Mouse (Mus musculus): ENCODE measurements around the gene C1rl. TPM values are rescaled to one million over a fixed set of nuclear protein-coding genes. Genes with fewer than 3 reads are reported as not detected.
"Not testable (repeated sequence)": the region's sequence is repeated elsewhere in the genome, so short reads cannot be mapped to it uniquely, and the experiment has no call there.

C1rl gene
- total RNA-seq, 2 experiments from 2014 or later, result 0.22 to 0.38 TPM

DNA sequence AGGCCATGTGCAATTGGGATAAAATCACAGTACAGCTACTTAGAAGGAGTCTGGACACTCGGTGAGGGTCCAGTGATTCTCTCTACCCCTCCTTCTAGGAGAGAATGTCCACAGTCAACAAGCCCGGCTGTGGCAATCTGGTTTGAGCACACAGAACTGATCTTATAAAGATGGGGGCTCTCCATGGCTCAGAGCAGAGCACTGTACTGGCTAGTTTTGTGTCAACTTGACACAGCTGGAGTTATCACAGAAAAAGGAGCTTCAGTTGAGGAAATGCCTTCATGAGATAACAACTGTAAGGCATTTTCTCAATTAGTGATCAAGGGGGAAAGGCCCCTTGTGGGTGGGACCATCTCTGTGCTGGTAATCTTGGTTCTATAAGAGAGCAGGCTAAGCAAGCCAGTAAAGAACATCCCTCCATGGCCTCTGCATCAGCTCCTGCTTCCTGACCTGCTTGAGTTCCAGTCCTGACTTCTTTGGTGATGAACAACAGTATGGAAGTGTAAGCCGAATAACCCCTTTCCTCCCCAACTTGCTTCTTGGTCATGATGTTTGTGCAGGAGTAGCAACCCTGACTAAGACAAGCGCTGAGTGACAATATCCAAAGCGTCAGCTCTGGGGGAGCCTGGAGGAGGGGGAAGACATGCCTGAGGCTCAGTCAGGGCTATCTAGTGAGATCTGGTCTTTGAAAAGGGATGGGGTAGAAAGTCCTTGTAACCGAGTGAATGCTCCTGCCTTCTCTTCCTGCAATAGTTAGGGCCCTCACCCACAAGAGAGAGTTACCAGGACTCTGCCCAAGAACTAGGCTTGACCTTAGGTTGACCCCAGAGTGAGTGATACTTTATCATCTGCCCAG, 20.9 kb upstream of the C1rl start:
- not testable (repeated sequence) for DNase-seq (ENCODE audit: low spot score in 2 of 2)

GRCm38 (mm10) chr6:124472801-124473200, 20.1 kb upstream of the C1rl start:
- peak in 1 of 2 experiments; percentile 61 for DNase-seq (ENCODE audit: low spot score in 2 of 2)

DNA sequence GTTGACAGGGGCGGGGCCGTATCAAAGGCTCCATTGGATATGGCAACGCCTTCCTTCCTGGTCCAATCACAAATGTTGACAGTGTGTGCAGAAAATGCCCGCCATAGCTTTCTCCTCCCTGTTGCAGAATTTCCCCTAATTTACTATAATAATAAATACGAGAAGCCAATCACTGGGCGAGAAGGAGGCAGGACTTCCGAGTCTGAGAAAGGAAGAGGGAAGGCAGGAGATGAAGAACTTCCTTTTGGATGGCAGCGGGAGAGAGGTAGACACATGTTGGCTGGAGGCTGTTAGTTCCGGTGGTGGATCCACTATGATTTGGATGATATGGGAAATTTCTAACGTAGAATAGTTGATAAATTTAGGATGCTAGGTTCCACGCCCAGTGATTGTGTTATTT, 18.3 kb upstream of the C1rl start:
- DNase-seq (ENCODE audit: low spot score in 2 of 2), result no peak

GRCm38 (mm10) chr6:124475335-124476075, 17.4 kb upstream of the C1rl start:
- DNase-seq (ENCODE audit: low spot score in 2 of 2), result not testable (repeated sequence)

DNA sequence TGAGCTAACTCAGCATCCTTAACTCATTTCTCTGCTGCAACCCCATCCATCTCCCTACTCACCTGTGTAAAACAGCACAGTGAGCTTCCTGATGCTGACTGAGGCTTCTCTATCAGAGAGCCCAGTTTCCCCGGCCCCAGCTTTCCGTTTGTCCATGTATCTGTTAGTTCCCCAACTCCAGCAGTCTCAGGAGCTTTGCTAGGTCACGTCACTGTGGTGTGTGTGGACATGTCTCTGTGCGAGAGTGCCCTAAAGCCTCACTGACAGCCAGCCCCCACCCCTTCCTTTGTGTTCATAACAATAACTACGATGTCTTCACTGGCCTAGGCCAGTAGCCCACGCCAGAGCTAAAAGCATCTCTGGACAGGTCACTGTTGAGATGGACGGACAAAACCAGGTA, 16.7 kb upstream of the C1rl start:
- DNase-seq (ENCODE audit: low spot score in 2 of 2), result no peak

- DNase-seq (ENCODE audit: low spot score in 2 of 2), result no peak
Observed at GRCm38 (mm10) chr6:124476796-124477195, 16.1 kb upstream of the C1rl start.

GRCm38 (mm10) chr6:124477221-124477655, 15.7 kb upstream of the C1rl start:
- no peak for DNase-seq (ENCODE audit: low spot score in 2 of 2)

- no peak for DNase-seq (ENCODE audit: low spot score in 2 of 2)
Observed at GRCm38 (mm10) chr6:124477922-124478651, 14.8 kb upstream of the C1rl start.

DNA sequence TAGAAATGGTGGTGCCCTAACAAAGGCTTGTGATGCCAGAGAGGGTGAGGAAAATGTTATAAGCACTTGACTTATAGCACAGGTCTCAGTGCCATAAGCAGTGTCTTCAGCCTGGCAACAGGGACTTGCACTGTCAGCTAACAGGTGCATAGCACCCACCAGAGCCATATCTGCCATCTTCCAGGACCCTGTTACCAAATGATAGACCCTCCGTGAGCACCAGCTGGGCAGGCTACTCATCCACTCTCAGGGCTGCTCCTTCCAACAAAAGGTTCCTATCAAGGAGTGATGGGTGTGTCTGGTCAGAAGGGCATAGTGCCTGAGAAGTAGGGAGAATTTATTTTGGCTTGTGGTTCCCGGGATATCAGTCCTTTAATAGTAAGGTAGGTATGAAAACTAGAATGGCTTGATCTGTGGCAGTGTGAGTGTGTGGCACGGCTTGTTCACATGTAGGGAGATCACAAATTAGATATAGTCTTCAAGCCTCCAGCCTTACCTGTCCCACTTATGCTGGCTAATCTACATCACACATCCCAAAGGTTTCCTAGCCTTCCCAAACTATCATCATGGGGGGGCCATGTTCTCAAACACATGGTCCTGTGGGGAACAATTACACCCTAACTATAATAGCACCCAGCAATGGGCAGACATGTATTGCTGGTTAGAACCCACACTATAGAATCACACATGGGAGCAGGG, 13.9 kb upstream of the C1rl start:
- DNase-seq (ENCODE audit: low spot score in 2 of 2), result no peak

DNA sequence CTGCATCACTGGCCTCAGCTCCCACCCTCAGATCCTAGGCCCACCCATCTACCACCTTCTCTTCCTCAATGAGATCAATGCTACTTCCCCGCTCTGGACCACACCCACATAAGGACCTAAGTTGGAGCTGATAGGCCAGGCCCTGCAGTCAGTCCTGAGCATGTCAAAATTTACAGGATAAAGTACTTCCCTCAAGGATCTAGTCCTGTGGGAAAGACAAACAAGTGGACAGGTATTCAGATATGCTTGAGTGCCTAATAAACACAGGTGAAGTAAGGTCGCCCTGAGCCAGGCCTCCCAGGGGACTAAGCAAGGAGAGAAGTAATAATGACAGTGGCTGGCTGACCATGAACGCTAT, 13.4 kb upstream of the C1rl start:
- DNase-seq (ENCODE audit: low spot score in 2 of 2), result no peak

- DNase-seq (ENCODE audit: low spot score in 2 of 2), result peak in 1 of 2 experiments; percentile 68
Observed at GRCm38 (mm10) chr6:124480295-124480694, 12.6 kb upstream of the C1rl start.

DNA sequence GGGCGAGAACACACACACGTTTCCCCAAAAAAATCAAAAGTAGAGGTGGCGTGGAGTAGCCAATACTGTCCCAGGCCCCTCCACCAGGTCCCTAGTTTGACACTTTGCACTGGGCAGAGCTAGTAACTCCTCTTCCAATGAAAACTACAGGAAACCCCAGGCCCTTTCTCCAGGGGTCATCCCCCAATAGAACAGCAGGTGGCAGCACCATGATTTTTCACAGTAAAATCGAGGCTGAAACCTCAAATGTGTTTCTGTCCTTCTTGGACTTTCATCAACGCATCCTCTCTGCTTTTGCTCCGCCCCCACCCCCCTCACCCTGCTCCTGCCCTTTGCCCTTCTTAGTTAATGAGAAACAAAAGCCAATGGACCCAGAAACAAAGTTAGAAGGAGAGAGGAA, 11.3 kb upstream of the C1rl start:
- peak in 1 of 2 experiments; percentile 55 for DNase-seq (ENCODE audit: low spot score in 2 of 2)

- DNase-seq (ENCODE audit: low spot score in 2 of 2), result not testable (repeated sequence)
Observed at GRCm38 (mm10) chr6:124483831-124484230, 9.1 kb upstream of the C1rl start.

DNA sequence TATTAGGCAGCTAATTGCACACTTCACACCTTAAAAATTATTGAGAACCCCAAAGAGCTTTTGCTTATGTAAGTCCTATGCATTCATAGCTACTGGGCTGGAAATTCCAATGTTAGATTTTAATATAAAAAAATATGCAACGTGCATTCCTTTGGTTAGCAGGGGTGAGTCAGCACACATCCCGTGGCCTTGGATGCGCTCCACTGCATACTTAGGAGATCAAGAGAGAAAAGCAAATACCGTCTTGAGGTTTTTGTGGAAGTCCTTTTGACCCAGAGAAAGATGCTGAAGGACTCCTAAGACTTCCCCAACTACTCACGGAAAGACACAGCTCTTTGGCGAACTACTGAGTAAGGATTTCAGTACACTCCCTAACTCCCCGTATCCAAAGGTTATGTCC, 8.1 kb upstream of the C1rl start:
- DNase-seq (ENCODE audit: low spot score in 2 of 2), result no peak

DNA sequence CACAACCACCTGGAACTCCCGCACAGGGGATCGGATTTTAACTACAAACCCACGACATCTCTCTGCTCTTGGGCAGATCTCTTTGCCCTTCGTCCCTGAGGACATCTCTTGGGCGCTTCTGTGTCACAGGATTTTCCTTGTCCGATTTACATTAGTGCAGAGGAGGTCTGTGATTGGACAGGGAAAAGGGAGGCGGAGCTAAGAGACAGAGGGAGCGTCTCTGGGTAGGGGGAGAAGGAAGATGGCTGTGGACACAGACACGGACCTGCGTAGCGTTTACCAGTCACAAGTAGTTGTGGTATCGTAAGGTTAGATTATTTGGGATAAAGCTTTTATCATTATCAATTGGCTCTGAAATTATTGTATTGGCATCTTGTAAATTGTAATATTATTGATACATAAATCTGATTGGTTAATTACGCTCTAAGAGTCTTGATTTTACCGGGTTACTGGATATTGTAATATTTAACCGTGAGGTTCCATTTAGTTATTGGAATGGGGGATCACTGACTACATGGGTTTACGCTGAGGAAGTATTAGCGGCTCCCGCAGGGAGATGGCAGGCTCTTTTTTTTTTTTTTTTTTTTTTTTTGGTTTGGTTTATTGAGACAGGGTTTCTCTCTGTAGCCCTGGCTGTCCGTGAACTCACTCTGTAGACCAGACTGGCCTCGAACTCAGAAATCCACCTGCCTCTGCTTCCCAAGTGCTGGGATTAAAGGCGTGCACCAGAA, 7.3 kb upstream of the C1rl start:
- no peak for DNase-seq (ENCODE audit: low spot score in 2 of 2)

DNA sequence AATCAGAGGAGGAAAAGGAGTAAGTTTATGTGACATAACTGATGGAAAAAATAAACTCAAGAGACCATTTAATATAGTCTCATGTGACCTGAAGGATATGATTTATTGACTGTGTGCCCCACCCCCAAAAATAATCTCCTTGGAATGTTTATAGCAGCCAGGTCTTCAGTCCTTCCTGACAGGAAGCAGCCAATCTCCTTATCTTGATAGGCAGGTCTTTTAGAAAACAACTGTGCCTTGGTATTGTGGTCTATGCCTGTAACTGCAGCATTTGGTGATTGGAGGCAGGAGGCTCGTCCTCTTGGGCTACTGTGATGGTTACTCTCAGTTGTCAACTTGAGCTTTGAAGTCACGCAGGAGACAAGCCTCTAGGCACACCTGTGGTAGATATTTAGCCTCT, 5.4 kb upstream of the C1rl start:
- no peak for DNase-seq (ENCODE audit: low spot score in 2 of 2)

- DNase-seq (ENCODE audit: low spot score in 2 of 2), result no peak
Observed at GRCm38 (mm10) chr6:124488952-124489351, 4.0 kb upstream of the C1rl start.

- DNase-seq (ENCODE audit: low spot score in 2 of 2), result no peak
Observed at GRCm38 (mm10) chr6:124491427-124491826, 1.5 kb upstream of the C1rl start.

DNA sequence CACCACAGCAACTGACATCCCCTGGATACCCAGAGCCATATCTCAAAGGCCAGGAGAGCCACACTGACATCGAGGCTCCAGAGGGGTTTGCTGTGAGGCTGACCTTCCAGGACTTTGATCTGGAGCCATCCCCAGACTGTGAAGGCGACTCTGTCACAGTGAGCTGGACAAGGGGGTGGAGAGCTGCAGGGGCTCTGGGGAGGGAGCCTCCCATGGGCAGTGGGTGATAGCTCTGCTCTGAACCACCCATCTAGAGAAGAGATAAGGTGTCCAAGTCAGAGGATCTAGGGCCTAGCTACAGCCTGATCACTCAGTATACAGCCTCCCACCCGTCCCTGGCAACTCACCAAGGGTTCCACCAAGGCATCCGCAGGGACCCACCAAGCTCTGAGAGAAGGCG, 973 bp downstream of the C1rl start:
- no peak for DNase-seq (ENCODE audit: low spot score in 2 of 2)

DNA sequence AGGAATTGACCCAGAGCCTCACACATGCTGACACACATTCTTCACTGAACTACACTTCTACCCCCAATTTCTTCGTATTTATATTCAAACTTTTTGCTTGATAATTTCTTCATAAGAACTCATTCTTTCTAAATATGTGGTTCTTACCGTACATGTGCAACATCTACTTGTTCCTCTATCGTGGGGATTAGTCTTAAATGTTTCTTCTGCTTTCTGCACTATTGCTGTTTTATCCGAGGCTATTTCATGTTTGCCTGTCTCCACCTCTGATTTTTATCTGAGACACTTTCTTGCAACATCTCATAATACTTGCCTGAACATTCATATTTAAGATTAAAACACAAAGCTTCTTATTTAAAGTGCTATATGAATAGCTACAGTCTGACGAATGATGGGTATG, 3.1 kb downstream of the C1rl start:
- DNase-seq (ENCODE audit: low spot score in 2 of 2), result no peak

Data from layer of hippocampus, adult 18-20 months (tissue).